14 mouse cellular contexts compared by ENCODE assay signal in the genomic region with DNA sequence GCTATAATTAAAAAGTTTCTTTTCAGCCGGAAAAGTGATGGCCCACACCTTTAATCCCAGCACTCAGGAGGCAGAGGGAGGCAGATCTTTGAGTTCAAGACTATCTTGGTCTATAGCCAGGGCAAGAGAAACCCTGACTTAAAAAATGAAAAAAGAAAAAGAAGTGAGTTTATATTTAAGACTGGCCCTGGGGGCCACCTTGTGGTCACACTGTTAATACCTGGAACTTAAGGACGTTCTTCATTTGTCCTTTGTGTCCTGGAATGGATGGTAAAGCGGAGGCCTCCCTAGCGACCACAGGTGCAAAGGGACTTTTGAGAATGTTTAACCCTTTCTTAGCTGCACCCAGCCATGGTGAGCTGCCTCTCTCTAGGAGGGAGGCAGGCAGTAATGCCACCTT. TPM values are rescaled to one million over a fixed set of nuclear protein-coding genes. Genes with fewer than 3 reads are reported as not detected.
DNase-seq lines count a peak whose midpoint lies in the region; ATAC-seq and TF ChIP-seq lines count a peak whose summit lies in the region.
"Had no signal": no experiment of that assay in that cellular context is flagged by ENCODE, and none has a peak within 500 bp of the region (broad histone marks: within the 10 kb centered on the region; RNA-seq: fewer than 3 reads in every experiment).

No protein-coding gene starts in this region.

- TF ChIP-seq CTCF in left cerebral cortex, adult 2 months (IDR thresholded peaks at IDR 0.05), result peak; percentile 43

- ATAC-seq in embryonic facial prominence, embryonic 11.5 days (replicated peaks; ENCODE audit: insufficient number of reproducible peaks, low FRiP score, low TSS enrichment, low read depth), result no peak
- ATAC-seq: forebrain, embryonic 15.5 days; midbrain, embryonic 16.5 days had no signal

- peaks cover 6% of the 10 kb centered on the region for H3K4me1 ChIP-seq in embryonic facial prominence, embryonic 11.5 days (ENCODE audit: control insufficient read depth, insufficient read depth, low read length)

- 18% methylated on average over 4 of the region's 4 CpGs for WGBS in embryonic facial prominence, embryonic 11.5 days

- no peak overlapping the region for H3K4me3 ChIP-seq in left cerebral cortex, adult 2 months
- H3K4me3 ChIP-seq in embryonic facial prominence, embryonic 11.5 days (ENCODE audit: low read depth, low read length), result no peak overlapping the region
- H3K4me3 ChIP-seq: forebrain, embryonic 15.5 days; hindbrain, embryonic 13.5 days; limb, embryonic 13.5 days had no signal

- H3K9ac ChIP-seq in embryonic facial prominence, embryonic 11.5 days (replicated peaks; ENCODE audit: low read length), result no peak overlapping the region
- H3K9ac ChIP-seq: forebrain, embryonic 15.5 days; hindbrain, embryonic 13.5 days; limb, embryonic 13.5 days had no signal

- peaks cover 31% of the 10 kb centered on the region for H3K27me3 ChIP-seq in embryonic facial prominence, embryonic 11.5 days (ENCODE audit: control insufficient read depth, insufficient read depth, low read length)

- no peaks in the 10 kb centered on the region for H3K36me3 ChIP-seq in embryonic facial prominence, embryonic 11.5 days (replicated peaks; ENCODE audit: control insufficient read depth, insufficient read depth, low read depth, low read length)
- H3K36me3 ChIP-seq: forebrain, embryonic 15.5 days; hindbrain, embryonic 13.5 days had no signal

- H3K9me3 ChIP-seq in embryonic facial prominence, embryonic 11.5 days (replicated peaks; ENCODE audit: control insufficient read depth, low read length), result no peaks in the 10 kb centered on the region
- H3K9me3 ChIP-seq: forebrain, embryonic 15.5 days; hindbrain, embryonic 13.5 days; limb, embryonic 13.5 days had no signal

- H3K27ac ChIP-seq in left cerebral cortex, adult 2 months, result no peak overlapping the region
- no peak overlapping the region for H3K27ac ChIP-seq in embryonic facial prominence, embryonic 11.5 days (replicated peaks; ENCODE audit: low read depth, low read length)
- H3K27ac ChIP-seq: forebrain, embryonic 15.5 days; hindbrain, embryonic 13.5 days; limb, embryonic 13.5 days had no signal

- intact Hi-C loops in left cerebral cortex, adult 2 months (cut with DNase I), result loop anchor here (2.0 kb wide), 1 partner anchor 212 kb away; no protein-coding TSS in a partner anchor

- no peak overlapping the region for H3K4me2 ChIP-seq in embryonic facial prominence, embryonic 11.5 days (ENCODE audit: low read depth, low read length)
- H3K4me2 ChIP-seq: forebrain, embryonic 15.5 days; hindbrain, embryonic 13.5 days; limb, embryonic 13.5 days had no signal

- peak; percentile 57 for DNase-seq in embryo, embryonic 11 days
- no peak for DNase-seq in embryo, embryonic 9.5 days (ENCODE audit: extremely low spot score)
- DNase-seq in left cerebral cortex, adult 2 months (ENCODE audit: extremely low spot score in 1 of 2, low spot score in 2 of 2), result no peak
- DNase-seq in left cerebral cortex, adult 8-10 months (ENCODE audit: low spot score in 2 of 2), result no peak
- DNase-seq in A20 (ENCODE audit: low read depth, low spot score), result peak; percentile 49
- peak; percentile 61 for DNase-seq in embryonic facial prominence, embryonic 11.5 days (ENCODE audit: low spot score)
- DNase-seq in urinary bladder, postnatal 4 days (ENCODE audit: low spot score in 2 of 2), result no peak
- DNase-seq in layer of hippocampus, adult 11-12 months (ENCODE audit: low spot score), result no peak
- DNase-seq: cerebellum, postnatal 36 days had no signal

RNA-seq across cellular contexts. Expression of gene Htr6, which starts 3.4 kb away (rescaled TPM):
- total RNA-seq in left cerebral cortex, adult 2 months (2021), result 1 to 10 TPM; 5.9 to 6.9 TPM
- 1 to 10 TPM; 6.2 to 8.0 (median 7.4) TPM for total RNA-seq in left cerebral cortex, adult 8-10 months (2022)
- 0.49 and 0.56 TPM in 2 replicates for polyA plus RNA-seq in embryonic facial prominence, embryonic 11.5 days (2014; fragmentation: Nextera tagmentation; extraction: Ambion mirVana)
- total RNA-seq: heart, adult 18-20 months had no signal

RNA-seq across cellular contexts. Expression of gene Nbl1, which starts 14.1 kb away (rescaled TPM):
- 10 to 100 TPM; 62.4 to 84.3 TPM for total RNA-seq in left cerebral cortex, adult 2 months (2021)
- total RNA-seq in left cerebral cortex, adult 8-10 months (2022), result 10 to 100 TPM; 52.1 to 64.5 (median 55.5) TPM
- polyA plus RNA-seq in embryonic facial prominence, embryonic 11.5 days (2014; fragmentation: Nextera tagmentation; extraction: Ambion mirVana), result 91.6 and 106 TPM in 2 replicates

RNA-seq across cellular contexts. Expression of gene Minos1, which starts 52.2 kb away (rescaled TPM):
- 100 to 1,000 TPM; 197 TPM for total RNA-seq in left cerebral cortex, adult 2 months (2021)
- 100 to 1,000 TPM; 182 to 221 (median 192) TPM for total RNA-seq in left cerebral cortex, adult 8-10 months (2022)
- polyA plus RNA-seq in embryonic facial prominence, embryonic 11.5 days (2014; fragmentation: Nextera tagmentation; extraction: Ambion mirVana), result 492 and 522 TPM in 2 replicates

Comparison
In these comparisons a context has a peak if more than half of its experiments do, and no peak if none do; other contexts are left out.
1. DNase-seq: peak in embryo, embryonic 11 days (single experiment), A20 (single experiment) and embryonic facial prominence, embryonic 11.5 days (single experiment); none in embryo, embryonic 9.5 days (single experiment), left cerebral cortex, adult 2 months (0 of 2), left cerebral cortex, adult 8-10 months (0 of 2), urinary bladder, postnatal 4 days (0 of 2) and layer of hippocampus, adult 11-12 months (single experiment).